Mouse (Mus musculus): ENCODE measurements at regions not wholly inside any gene's neighbourhood (a gene's known extent, or its start where the extent isn't known, plus 50 kb on each side); places are given as distances from the start of the nearest gene placed in this dataset.

GRCm38 (mm10) chr2:167878255-167878865, 53.5 kb upstream of the Ptpn1 start:
- no peak for DNase-seq (ENCODE audit: low spot score)

DNA sequence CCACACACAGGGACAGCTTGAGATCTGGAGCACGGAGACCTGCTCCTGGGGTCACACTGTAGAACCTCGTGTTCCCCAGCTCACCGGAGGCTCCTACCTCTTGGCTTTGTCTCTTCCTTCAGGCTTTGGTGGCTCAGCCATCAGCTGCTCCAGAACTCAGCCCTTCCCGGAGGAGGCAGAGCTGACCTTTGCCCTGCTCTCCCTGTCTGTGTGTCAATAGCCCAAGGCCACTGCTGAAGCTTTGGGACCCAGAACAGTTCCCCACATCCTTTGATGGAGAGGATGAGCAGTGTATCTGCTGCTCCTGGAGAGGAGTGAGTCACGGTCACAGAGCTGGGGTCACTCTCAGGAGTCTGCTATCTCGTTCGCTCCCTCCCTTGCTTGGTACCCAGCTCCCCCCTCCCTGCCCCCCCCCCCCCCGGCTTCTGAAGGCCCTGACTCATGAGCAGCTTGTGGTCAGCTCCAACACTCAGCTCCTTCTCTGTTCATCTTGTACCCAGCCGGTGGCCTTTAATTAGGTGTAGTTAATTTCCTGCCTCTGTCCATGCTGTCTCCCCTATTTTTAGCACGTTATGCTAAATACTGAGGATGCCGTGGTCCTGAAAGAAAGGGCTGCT, 54.5 kb upstream of the Ptpn1 start:
- no peak for DNase-seq (ENCODE audit: low spot score)

DNA sequence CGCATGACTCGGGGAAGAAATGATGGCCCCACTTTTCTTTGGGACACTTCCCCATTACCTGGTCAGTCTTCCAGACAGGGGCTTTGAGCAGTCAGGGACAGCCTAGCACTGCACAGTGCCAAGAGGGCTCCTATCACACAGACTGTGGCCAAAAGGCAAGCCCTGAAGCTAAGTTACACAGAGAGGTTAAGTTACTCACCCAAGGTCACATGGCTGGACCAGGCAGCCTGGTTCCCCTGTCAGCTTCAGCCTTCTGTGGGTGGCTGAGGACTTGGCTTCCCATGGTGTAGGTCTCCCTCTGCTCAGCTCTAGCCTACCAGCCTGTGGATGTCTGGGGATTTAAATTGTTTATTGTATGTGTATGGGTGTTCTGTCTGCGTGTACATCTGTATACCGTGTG, 59.4 kb upstream of the Ptpn1 start:
- DNase-seq (ENCODE audit: low spot score): no peak

DNA sequence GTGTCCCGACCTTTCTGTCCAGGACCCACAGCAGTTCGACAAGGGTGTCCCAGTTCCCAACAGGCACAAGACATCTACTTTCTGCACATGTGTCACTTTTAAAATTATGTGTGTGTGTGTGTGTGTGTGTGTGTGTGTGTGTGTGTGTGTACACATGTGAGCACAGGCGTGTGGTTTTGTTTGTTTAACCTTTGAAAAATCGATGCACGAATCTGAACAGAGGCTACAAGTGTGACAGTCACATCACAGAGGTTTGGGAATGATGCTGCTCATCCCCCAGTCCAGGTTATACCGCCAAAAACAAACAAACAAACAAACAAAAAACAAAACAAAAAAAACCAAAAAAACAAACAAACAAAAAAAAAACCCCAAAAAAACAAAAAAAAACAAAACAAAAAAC, 61.7 kb upstream of the Ptpn1 start:
- no peak for DNase-seq (ENCODE audit: low spot score)

GRCm38 (mm10) chr2:167866751-167867150, 65.1 kb upstream of the Ptpn1 start:
- DNase-seq (ENCODE audit: low spot score): no peak

- DNase-seq (ENCODE audit: low spot score): no peak
Measured at GRCm38 (mm10) chr2:167865525-167865924, 66.3 kb upstream of the Ptpn1 start.

- no peak for DNase-seq (ENCODE audit: low spot score)
Measured at GRCm38 (mm10) chr2:167864672-167865071, 67.2 kb upstream of the Ptpn1 start.

DNA sequence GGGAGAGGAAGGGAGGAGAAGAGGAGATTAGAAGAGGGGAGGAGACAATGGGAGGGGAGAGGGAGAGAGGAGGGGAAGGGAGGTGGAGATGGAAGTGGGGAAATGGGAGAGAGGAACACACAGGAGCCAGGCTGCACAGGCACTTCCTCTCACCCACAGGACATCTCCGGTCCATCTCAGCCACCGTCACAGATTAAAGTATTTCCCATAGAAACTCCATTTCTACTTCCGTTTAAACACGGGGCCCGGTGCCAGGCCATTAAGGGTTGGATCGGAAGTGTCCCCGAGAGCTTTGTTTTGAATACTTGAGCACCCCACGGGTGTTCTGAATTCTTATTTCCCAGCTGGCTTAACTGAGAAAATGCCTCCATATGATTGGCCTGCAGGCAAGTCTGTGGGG, 67.6 kb upstream of the Ptpn1 start:
- DNase-seq (ENCODE audit: low spot score): no peak

GRCm38 (mm10) chr2:167863616-167864015, 68.2 kb upstream of the Ptpn1 start:
- no peak for DNase-seq (ENCODE audit: low spot score)

GRCm38 (mm10) chr2:167861178-167861520, 70.7 kb upstream of the Ptpn1 start:
- DNase-seq (ENCODE audit: low spot score): no peak

GRCm38 (mm10) chr2:167860457-167861177, 71.2 kb upstream of the Ptpn1 start:
- DNase-seq (ENCODE audit: low spot score): peak; percentile 22

GRCm38 (mm10) chr2:167859575-167859974, 72.3 kb upstream of the Ptpn1 start:
- DNase-seq (ENCODE audit: low spot score): no peak

DNA sequence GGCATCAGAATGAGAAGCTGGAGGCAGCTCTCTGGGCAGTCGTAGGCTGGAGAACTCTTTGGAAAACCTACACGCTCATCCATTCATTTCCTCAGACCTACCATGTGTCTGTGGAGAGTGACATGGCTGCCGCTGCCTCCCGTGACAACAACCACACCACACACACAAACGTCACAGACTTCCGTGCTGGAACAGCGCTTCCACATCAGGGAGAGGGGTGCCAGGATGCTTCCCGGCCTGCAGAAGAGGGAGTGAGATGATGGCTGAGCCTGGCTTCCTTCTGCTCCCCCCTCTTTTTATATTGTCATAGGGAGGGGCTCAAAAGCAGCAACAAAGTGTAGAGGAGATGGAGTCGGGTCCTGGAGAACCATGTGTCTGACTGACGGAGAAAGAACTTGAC, 73.5 kb upstream of the Ptpn1 start:
- no peak for DNase-seq (ENCODE audit: low spot score)

- no peak for DNase-seq (ENCODE audit: low spot score)
Measured at GRCm38 (mm10) chr2:167857911-167858310, 73.9 kb upstream of the Ptpn1 start.

- no peak for DNase-seq (ENCODE audit: low spot score)
Measured at GRCm38 (mm10) chr2:167856920-167857475, 74.9 kb upstream of the Ptpn1 start.

GRCm38 (mm10) chr2:167856020-167856419, 75.8 kb upstream of the Ptpn1 start:
- no peak for DNase-seq (ENCODE audit: low spot score)

- DNase-seq (ENCODE audit: low spot score): no peak
Measured at GRCm38 (mm10) chr2:167854060-167854459, 77.8 kb upstream of the Ptpn1 start.

GRCm38 (mm10) chr2:167853411-167853821, 78.4 kb upstream of the Ptpn1 start:
- DNase-seq (ENCODE audit: low spot score): no peak

DNA sequence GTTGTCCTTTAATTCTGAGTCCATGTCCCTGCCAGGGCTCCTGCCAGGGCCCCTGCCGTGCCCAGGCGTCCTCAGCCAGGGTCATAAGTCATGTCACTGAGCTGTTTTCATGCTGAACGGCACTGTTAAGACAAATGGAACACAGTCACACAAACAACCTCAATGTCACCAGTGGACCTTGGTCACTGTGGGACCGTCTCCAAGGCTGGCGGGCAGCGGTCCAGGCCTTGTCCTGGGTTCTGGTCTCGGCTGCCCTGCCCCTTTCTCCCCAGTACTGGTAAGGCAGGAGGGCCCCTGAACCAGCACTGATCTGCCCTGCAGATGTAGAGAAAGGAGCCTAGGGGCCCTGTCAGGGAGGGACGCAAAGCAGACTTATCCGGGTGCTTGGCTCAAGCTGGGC, 79.3 kb upstream of the Ptpn1 start:
- no peak for DNase-seq (ENCODE audit: low spot score)

- DNase-seq (ENCODE audit: low spot score): no peak
Measured at GRCm38 (mm10) chr2:167851216-167851896, 80.5 kb upstream of the Ptpn1 start.

DNA sequence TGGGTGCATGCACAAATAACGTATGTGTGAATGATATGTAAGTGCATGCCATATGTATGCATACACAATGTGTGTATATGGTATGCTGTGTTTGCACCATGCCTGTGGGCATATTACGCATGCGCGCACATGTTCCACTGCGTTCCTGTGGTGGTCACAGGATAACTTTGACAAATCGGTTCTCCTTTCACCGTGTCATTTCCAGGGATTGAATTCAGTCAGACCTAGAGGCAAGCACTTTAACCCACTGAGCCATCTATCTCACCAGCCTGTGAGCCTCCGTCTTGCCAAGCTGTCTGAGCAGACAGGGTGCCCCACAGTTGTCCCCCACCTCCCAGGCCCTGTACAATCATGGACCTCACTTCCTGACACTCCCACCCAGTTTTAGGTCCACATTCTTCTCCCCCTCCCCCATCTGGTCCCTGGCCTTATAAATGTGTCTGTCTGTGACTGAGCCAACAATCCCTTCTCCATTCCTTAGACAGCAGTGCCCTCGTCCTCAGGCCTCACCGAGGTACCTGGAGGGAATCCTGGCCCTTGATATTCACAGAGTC, 81.8 kb upstream of the Ptpn1 start:
- DNase-seq (ENCODE audit: low spot score): no peak
